Mouse (Mus musculus) G1E-ER4 (cell line): ENCODE measurements around the gene Nt5dc2. TPM values are rescaled to one million over a fixed set of nuclear protein-coding genes. Genes with fewer than 3 reads are reported as not detected.

Experiments used
- GATA1 ChIP-seq: IDR thresholded peaks from one replicate; pipeline ENCODE4 v1.8.0; 2012; ENCODE audit warnings: low read length, inconsistent platforms
- polyA plus RNA-seq: library from polyadenylated mRNA; stranded (reverse); fragments of >175 nt; gene quantifications from 2 replicates; pipeline ENCODE4 v1.2.3, GENCODE M21; 2012

Gene Nt5dc2
- 240 and 457 TPM in 2 replicates for polyA plus RNA-seq

DNA sequence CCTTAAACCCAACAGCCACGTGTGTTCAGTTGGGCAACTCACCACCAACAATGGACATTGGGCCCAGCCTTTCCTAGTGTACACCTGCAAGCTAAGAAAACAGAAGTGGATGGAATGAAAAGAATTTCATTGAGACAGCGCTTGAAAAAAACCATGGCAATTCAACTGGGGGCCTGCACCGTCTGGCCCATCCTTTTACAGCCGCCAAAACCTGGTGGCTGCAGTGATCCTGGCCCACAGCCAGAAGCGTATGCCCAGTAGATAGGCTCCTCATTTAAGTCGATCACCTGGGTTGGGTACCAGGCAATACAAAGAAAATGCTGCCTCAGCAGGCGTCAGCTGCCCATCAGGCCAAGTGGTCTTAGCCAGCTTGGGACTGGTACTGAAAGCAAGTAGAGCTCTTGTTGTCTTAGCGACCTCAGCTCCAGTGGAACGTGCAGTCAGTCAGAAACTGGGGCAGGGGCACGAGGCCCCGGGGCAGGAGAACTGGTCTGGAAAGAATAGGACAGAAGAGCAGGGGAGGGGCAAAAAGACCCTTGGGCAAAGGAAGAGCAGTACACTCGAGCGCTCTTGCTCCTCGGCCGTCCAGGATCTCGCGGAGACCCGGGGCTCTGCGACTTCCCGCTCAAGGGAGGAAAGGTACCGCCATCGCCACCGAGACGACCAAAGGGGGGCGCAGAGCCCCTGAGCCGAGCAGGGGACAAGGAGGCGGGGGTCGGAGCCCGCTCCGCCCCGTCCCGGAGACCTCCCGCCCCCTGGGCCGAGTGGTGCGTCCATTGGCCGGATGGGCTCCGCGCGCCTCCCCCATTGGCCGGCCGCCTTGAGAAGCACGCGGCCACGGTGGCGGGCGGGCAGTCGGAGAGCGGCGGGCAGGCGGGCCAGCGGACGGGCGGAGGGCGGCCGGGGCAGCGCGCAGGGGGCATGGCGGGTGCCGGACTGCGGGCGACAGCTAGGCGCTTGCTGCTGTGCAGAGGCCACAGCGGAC lies at the start of gene Nt5dc2:
Gene Nt5dc2 (plus strand): TSS at position 818 of the 985 bp plus-strand sequence.
- TF ChIP-seq GATA1, result no peak

DNA sequence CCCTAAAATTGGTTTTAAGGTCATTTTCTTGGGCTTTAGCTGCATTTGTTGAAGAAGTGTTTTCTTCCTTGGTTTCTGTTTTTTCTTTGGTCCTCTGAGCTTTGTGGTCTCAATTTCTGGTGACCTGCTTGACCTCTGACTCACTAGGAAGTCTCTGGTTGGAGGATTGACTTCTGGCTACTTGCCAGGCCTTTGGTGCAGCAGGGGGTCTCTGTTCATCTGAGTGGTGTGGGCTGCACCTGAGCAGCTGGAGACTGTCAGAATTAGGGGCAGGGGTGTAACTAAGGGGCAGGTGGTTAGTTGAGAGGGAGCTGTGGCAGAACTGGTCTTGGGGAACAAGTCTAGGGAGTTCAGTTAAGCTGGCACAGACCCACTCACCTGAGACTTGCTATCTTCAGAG lies 49.7 kb upstream of the Nt5dc2 start:
- no peak for TF ChIP-seq GATA1

DNA sequence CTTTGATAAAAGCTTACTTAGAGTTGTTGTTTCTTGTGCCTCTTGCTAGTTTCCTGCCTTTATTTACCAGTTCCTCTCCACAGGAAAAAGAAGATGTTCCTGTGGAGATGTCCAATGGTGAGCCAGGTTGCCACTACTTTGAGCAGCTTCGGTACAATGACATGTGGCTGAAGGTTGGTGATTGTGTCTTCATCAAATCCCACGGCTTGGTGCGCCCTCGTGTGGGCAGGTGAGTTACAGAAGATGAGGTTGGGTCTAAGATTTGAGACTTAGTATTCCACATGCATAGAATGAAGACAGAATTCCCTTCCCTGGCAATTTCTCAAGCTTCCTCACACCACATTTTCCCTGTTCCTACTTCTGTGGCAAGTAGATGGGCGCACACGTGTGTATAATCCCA lies 43.4 kb upstream of the Nt5dc2 start:
- no peak for TF ChIP-seq GATA1

DNA sequence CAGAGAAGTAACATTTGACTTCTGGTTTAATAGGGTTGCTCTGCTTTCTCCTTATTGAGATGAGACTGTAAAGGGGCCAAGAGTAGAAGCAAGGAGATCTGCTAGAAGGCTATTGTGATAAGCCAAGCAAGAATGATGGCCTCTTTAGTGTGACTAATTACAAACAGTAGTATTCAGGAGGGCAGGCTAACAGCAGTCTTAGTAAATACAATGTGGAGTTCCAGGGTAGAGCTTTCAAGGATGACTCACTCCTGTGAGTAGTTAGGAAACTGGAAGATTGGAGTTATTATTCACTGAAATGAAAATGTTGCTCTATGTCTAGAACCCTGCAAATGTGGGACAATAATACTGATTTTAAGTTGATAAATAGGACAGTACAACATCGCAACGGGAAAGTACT lies 42.3 kb upstream of the Nt5dc2 start:
- TF ChIP-seq GATA1, result no peak

DNA sequence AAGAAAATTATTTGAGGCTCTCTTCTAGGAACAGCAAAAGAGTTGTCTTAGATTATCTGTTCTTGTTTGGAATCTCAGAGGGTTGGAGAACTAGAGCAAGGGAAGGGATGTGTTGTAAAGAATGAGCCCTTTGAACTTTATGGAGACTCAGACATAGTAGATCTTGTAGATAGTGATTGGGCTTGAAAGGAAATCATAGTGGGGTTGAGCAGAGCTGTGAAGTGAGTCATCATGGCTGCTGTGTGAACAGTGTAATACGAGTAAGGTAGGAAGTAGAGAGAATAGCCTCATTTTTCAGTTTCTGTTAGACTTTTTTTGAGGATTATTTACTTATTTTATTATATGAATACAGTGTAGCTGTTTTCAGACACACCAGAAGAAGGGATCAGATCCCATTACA lies 40.9 kb upstream of the Nt5dc2 start:
- TF ChIP-seq GATA1, result no peak

DNA sequence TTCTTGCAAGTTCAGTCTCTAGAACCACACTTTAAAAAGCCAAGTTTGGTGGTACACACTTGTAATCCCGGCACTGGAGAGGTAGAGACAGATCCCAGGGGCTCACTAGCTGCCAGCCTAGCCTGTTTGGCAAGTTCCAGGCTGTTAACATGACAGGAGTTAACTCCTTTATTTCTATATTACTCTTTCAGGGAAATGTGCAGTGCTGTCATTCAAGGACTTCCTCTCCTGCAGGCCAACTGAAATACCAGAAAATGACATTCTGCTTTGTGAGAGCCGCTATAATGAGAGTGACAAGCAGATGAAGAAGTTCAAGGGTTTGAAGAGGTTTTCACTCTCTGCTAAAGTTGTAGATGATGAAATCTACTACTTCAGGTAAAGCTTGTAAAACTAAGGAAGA lies 25.7 kb upstream of the Nt5dc2 start:
- TF ChIP-seq GATA1, result no peak

DNA sequence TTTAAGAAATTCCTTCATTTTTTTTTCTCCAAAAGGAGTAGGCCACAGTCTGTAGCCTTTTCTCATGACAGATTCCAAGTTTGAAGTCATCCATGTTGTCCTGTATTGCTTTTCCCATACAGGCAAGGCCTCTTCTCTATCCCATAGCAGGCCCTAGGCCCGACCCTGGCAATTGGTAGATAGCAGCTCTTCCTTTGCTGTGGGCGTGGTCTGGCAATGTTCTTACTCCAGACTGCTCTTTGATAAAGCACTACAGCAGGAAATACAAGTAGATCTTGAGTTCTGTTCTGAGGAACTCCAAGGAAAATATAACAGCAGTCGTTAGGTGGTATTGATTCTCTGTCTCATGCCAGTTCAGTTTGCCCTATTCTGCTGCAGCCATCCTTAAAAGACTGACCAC lies 20.2 kb upstream of the Nt5dc2 start:
- no peak for TF ChIP-seq GATA1

DNA sequence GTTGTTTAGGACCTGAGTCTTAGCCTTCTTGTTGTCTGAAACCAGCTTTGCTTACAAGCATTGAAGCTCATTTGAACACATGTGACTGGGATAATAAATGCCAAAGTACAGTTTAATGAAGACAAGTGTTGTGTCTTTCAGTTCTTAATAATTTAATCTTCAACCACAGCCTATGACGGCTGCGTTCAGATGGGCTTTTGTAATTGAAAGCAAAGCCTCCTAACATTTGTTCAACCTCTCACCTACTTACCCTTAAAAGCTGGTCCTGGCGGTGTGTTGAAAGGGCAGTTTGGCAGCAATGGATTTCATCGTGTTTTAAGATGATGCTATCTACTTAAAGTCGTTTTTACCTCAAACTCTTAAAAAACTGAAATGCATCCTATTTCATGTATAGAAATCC lies 18.7 kb upstream of the Nt5dc2 start:
- no peak for TF ChIP-seq GATA1

DNA sequence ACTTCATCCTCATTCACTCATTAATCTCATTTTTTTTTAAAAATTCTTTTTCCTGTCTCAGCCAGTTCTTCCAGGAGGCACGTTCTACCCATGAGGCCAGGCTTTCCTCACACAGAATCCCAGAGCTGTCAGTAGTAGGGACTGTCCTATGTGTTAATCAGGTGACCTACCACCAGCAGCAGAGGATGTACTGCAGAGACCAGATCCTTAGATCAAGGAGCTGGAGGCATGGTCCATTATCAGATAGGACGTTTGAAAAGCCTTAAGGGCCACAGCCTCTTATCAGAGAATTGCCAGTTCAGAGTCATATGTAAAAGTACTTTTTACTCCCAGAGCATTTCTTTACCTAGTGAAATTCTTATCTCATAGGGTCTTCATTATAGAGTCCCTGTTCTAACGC lies 16.8 kb upstream of the Nt5dc2 start:
- TF ChIP-seq GATA1, result peak; percentile 35

DNA sequence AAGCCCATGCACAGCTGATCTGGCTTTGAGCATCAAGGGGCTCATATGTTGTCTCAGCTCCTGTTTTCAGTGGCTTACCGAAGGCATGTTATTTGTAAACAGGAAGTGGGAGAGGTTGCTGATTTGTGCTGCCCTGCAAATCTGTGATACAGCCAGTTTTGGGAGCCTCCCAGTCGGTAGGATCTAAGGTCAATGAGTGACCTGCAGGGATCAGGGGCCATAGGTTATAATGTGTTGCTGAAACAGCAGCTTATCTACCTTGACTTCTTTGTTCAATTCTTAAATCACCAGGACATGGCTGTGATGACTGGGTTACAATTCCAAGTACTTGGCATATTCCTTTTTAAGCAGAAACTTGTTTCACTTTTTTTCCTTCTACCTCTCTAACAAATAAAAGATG lies 15.3 kb upstream of the Nt5dc2 start:
- TF ChIP-seq GATA1, result no peak

DNA sequence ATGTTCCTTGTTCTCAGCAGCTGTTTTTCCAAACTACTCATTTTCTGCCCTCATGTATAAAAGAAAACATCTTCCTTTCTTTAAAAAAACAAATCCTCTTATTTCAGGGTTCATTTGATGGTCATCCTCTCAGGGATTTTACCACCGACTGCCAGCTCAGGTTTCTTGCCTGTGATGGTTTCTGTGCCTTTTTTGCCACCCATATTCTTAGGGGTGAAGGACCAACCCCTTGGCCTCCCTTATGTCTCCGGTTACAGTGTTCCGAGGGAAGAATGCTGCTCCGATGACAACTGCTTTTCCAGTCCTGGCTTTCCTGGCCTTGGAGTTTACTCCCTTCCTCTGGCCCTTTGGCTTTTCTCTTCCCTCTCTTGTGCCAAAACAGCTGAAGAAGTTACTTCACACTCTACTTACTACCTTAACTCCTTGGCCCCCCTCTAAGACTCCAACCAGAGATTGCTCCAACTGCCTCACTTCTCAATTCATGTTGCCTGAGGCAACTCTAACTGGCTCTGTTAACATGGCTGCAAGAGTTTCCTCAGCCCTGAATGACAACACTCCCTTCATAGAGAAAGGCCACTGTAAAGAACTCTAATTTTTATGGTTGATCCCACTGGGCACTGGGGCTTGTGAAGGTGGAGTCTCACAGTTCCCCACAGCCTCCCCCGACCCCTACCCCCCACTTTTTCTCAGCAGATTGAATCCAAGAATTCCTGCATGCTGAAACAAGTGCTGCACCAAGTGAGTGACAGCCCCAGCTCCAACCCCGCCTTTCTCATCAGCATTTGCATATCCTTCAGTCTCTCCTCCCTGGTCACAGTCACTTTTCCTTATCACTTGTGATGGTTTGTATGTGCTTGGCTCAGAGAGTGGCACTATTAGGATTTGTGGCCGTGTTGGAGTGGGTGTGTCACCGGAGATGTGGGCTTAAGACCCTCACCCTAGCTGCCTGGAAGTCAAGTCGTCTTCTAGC lies 5.5 kb upstream of the Nt5dc2 start:
- no peak for TF ChIP-seq GATA1

DNA sequence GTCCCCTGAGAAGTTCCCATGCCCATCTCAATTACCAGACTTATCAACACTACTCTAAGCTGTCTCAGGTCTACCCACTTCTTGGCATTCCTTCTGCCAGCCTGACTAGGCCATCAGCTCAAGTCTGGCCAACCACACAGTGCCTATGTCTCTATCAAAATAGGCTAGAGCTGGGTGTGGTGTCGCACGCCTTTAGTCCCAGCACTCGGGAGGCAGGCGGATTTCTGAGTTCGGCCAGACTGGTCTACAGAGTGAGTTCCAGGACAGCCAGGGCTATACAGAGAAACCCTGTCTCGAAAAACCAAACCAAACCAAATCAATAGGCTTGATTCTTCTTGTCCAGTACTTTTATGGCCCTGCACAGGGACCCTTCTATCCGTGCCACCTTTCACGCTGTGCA lies 4.0 kb upstream of the Nt5dc2 start:
- no peak for TF ChIP-seq GATA1

DNA sequence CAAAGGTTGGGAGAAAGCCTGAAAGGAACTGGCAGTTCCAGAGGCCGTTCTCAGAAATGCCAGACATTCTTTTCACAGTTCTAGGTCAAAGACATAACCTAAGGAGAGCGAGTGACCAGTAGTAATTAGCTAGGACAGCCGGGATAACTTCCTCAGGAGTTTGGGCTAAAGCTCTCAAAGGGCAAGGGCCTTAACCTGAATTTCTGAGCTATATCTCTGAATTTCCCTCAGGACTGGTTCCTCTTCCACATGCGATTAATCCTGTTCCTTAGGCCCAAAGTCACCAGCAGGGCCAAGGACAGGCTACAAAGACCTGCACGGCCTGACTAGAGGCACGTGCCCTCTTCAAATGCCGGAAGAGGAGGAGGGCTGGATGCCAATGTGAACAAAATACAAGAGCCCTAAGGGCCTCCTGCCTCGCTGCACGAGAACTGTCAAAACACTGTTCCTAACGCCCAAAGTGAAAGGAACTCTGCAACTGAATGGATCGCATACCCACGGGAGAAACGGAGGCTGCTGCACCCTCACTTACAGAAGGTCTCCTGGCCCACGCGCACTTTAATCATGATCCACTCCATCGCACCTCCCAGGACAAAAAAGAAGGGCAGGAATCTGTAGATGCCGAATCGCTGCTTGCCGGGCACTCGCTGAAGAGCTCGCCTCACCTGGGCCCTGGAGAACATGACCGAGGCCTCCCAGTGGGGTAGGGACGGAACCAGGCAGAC lies 2.6 kb upstream of the Nt5dc2 start:
- no peak for TF ChIP-seq GATA1

DNA sequence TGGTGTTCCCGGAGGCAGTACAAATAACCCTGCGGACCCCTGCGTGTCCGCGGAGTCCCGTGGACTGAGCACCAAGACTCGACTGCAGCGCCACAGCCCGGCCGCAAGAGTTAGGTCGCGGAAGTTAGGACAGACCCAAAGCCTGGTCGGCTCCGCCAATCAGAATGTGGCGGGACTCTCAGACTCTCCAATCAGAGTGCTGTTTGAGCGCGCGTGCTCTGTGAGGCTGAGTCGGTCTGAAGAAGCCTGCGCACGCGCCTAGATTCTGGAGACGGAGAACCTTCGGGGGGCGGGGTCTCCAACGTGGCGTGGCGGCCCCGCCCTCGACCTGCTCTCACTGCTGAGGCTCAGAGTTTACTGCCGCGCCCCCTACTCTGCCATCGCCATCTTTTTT lies 2.0 kb upstream of the Nt5dc2 start, which contains the start of gene Smim4:
Gene Smim4 (minus strand): TSS at position 131 of the 394 bp plus-strand sequence.
- TF ChIP-seq GATA1, result no peak
